Mouse (Mus musculus): ENCODE measurements around the gene Adi1. TPM values are rescaled to one million over a fixed set of nuclear protein-coding genes. Genes with fewer than 3 reads are reported as not detected.

Adi1 gene
- polyA plus RNA-seq, 1 experiment: 15.7 TPM

DNA sequence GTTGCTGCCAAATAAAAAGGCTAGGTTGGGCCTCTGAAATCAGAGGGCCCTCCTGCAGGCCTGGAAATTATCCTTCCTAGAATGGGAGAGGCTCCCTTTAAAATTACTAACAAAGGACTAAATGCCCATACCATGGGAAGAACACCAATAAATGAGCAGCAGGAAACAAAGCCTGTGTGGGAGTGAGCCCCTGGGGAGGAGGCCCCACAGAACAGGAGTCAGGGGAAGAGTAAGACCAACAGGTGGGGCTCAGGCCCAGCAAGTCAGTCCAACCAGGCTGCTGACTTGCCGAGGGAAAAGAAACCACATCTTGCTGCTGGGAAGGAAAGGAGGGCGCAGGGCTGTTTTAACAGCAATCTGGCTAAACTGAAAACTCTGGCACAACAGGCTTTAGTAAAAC is 42.0 kb downstream of the Adi1 start:
- TF ChIP-seq POLR2A (IDR thresholded peaks at IDR 0.05; ENCODE audit: borderline replicate concordance, extremely low read depth, insufficient read depth, insufficient read length, poor library complexity, severe bottlenecking): no peak
- TF ChIP-seq CTCF (IDR thresholded peaks at IDR 0.05; ENCODE audit: borderline replicate concordance, extremely low read depth, insufficient read depth, insufficient read length): no peak
- no peak for DNase-seq (ENCODE audit: low read depth)

DNA sequence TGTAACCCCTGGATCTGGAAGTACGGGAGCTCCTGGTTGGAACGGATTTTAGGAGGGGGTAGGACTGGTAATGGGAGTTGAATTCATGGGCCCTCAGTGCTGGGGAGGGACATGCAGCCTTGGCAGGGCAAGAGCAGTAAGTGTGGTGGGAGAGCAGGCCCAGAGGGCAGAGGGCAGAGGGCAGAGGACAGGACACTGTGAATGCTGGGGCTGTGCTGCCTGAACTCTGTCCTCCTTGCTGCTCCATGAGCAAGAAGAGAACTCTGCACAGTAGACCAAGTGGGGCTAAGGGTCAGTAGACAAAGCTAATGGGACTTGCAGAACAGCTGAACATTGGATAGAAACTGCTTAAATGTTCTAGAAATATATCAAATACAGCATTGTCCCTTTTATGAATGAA is 43.1 kb downstream of the Adi1 start:
- DNase-seq (ENCODE audit: low read depth): no peak
- TF ChIP-seq POLR2A (IDR thresholded peaks at IDR 0.05; ENCODE audit: borderline replicate concordance, extremely low read depth, insufficient read depth, insufficient read length, poor library complexity, severe bottlenecking) (no peak), CTCF (IDR thresholded peaks at IDR 0.05; ENCODE audit: borderline replicate concordance, extremely low read depth, insufficient read depth, insufficient read length) (no peak)

DNA sequence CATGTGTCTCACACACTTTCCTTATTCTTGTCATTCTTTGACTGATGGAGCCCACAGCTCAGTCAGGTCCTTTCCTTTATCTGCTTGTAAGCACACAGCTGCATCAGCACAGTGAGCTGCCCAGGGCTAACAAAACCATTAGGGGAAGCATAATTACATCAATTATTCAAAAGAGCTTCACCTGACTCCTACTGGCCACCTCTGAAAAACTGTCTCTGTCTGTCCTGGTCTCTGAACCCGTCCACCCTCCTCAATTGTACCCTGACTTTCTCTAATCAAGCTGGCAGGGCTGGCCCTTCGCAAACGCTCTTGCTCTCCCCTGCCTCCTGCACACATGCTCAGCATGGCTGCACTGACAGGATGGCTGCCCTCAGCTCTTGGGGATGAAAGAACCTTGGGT is 49.3 kb downstream of the Adi1 start:
- no peak for TF ChIP-seq POLR2A (IDR thresholded peaks at IDR 0.05; ENCODE audit: borderline replicate concordance, extremely low read depth, insufficient read depth, insufficient read length, poor library complexity, severe bottlenecking)
- no peak for TF ChIP-seq CTCF (IDR thresholded peaks at IDR 0.05; ENCODE audit: borderline replicate concordance, extremely low read depth, insufficient read depth, insufficient read length)
- no peak for DNase-seq (ENCODE audit: low read depth)

DNA sequence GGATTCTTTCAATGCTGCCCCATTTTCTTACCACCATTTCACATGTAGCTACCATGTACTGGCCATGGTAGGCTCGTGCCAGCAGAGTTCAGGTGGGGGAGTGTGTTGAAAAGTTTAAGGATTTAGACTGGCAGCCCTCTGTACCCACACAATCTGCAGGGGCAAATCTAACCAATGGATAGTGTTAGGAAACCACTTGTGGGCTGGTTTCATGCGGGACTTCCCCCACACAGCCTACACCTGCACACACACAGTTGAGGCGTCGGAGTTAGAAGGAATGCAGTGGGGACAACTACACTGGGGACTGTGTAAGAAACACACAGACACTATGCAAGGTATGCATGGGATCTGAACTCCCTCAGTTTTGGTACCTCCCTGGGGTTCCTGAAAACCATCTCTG is 51.2 kb downstream of the Adi1 start:
- no peak for TF ChIP-seq CTCF (IDR thresholded peaks at IDR 0.05; ENCODE audit: borderline replicate concordance, extremely low read depth, insufficient read depth, insufficient read length)
- no peak for TF ChIP-seq POLR2A (IDR thresholded peaks at IDR 0.05; ENCODE audit: borderline replicate concordance, extremely low read depth, insufficient read depth, insufficient read length, poor library complexity, severe bottlenecking)
- no peak for DNase-seq (ENCODE audit: low read depth)

DNA sequence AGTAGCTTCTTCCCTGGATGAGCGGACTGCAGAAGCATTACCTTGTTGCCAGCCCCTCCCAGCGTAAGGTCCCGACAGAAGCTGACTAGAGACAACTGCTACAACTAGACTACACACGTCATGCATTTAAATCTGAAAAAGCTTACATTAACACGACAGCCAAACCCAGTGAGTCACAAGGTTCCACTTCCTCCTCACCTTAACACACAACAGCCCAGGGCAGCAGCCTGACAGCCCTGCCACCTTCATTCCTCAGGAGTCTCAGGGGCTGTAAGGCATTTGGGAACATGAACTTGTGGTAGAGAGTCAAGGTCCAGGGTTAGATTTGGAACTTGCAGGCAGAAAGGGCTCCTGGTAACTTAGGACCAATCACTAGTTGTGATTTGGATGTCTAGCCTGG is 52.0 kb downstream of the Adi1 start:
- TF ChIP-seq CTCF (IDR thresholded peaks at IDR 0.05; ENCODE audit: borderline replicate concordance, extremely low read depth, insufficient read depth, insufficient read length) (no peak), POLR2A (IDR thresholded peaks at IDR 0.05; ENCODE audit: borderline replicate concordance, extremely low read depth, insufficient read depth, insufficient read length, poor library complexity, severe bottlenecking) (no peak)
- no peak for DNase-seq (ENCODE audit: low read depth)

Other genes starting within 250 kb of the Adi1 start
- gene Dcdc2c, start 122.8 kb upstream of the Adi1 start, polyA plus RNA-seq (2012; rRNA removed): 0.03 and 0.07 TPM in 2 replicates
- 0.10 TPM in 1 of 2 replicates, not detected in the other for gene Allc, start 92.7 kb upstream of the Adi1 start, polyA plus RNA-seq (2012; rRNA removed)
- 0.82 and 0.97 TPM in 2 replicates for gene Colec11, start 51.9 kb upstream of the Adi1 start, polyA plus RNA-seq (2012; rRNA removed)
- 835 and 914 TPM in 2 replicates for gene Rps7, start 39.3 kb upstream of the Adi1 start, polyA plus RNA-seq (2012; rRNA removed)
- 22.1 and 23.6 TPM in 2 replicates for gene Rnaseh1, start 25.6 kb upstream of the Adi1 start, polyA plus RNA-seq (2012; rRNA removed)
- gene Trappc12, start 75.2 kb downstream of the Adi1 start, polyA plus RNA-seq (2012; rRNA removed): 40.6 and 41.8 TPM in 2 replicates
- gene Eipr1, start 76.6 kb downstream of the Adi1 start, polyA plus RNA-seq (2012; rRNA removed): 57.1 and 59.9 TPM in 2 replicates